Mouse (Mus musculus): ENCODE results near the gene Zim1.

GRCm38 (mm10) chr7:6636741-6637140 is 59.5 kb downstream of the Zim1 start:
- no peak for TF ChIP-seq EP300 (IDR thresholded peaks at IDR 0.05; ENCODE audit: low read depth in 1 of 2, low read length in 2 of 2)
- TF ChIP-seq GATA1 (IDR thresholded peaks at IDR 0.05; ENCODE audit: low read depth, low read length), result no peak
- TF ChIP-seq NRF1 (IDR thresholded peaks at IDR 0.05; ENCODE audit: insufficient read depth, low read depth, low read length, poor library complexity, severe bottlenecking), result no peak
- no peak for TF ChIP-seq POLR2A (IDR thresholded peaks at IDR 0.05; ENCODE audit: control insufficient read depth in 1 of 2, insufficient read depth in 1 of 2, low read depth in 1 of 2, low read length in 2 of 2, poor library complexity in 1 of 2)
- TF ChIP-seq CTCF (IDR thresholded peaks at IDR 0.05 in 2 of 3, conservative IDR thresholded peaks at IDR 0.05 in 1 of 3; ENCODE audit: control insufficient read depth in 1 of 3, insufficient read depth in 1 of 3, low read depth in 2 of 3, low read length in 3 of 3, poor library complexity in 1 of 3, severe bottlenecking in 1 of 3), result no peak
- no peak for TF ChIP-seq POLR2AphosphoS2 (IDR thresholded peaks at IDR 0.05; ENCODE audit: low read length)
- no peak for TF ChIP-seq E2F4 (IDR thresholded peaks at IDR 0.05; ENCODE audit: borderline replicate concordance, low read depth, low read length)
- no peak for TF ChIP-seq NELFE (IDR thresholded peaks at IDR 0.05; ENCODE audit: low read depth, low read length)
- TF ChIP-seq UBTF (IDR thresholded peaks at IDR 0.05; ENCODE audit: borderline replicate concordance, insufficient read depth, low read depth, low read length), result no peak

Data from MEL (cell line).